Mouse (Mus musculus): Measurements from ENCODE around the gene Cc2d2b.

GRCm38 (mm10) chr19:40720381-40720780, 28.2 kb upstream of the Cc2d2b start:
- TF ChIP-seq SMC3 (IDR thresholded peaks at IDR 0.05; ENCODE audit: low read depth, low read length) (no peak), CTCF (conservative IDR thresholded peaks at IDR 0.05 in 1 of 2, IDR thresholded peaks at IDR 0.05 in 1 of 2; ENCODE audit: low read depth in 2 of 2, low read length in 2 of 2) (no peak), CHD2 (IDR thresholded peaks at IDR 0.05; ENCODE audit: low read length) (no peak), KAT2A (IDR thresholded peaks at IDR 0.05; ENCODE audit: insufficient replicate concordance, low read length) (no peak), MAX (IDR thresholded peaks at IDR 0.05; ENCODE audit: low read length) (no peak)
